Mouse (Mus musculus): ENCODE measurements around the gene Apbb1ip.

GRCm38 (mm10) chr2:22810851-22811250 is 37.0 kb downstream of the Apbb1ip start:
- TF ChIP-seq POLR2A (IDR thresholded peaks at IDR 0.05; ENCODE audit: borderline replicate concordance, extremely low read depth, insufficient read depth, insufficient read length, poor library complexity, severe bottlenecking): no peak
- no peak for TF ChIP-seq CTCF (IDR thresholded peaks at IDR 0.05; ENCODE audit: borderline replicate concordance, extremely low read depth, insufficient read depth, insufficient read length)

All from brain, embryonic 14.5 days (tissue).